Mouse (Mus musculus) kidney, embryonic 14.5 days (tissue): ENCODE data around the gene Cntn2. TPM values are rescaled to one million over a fixed set of nuclear protein-coding genes. Genes with fewer than 3 reads are reported as not detected.

ENCODE experiments used
- ATAC-seq: fragments of 200-750 bp; cut with Nextera tagmentation; 2 replicates; pipeline ENCODE4 v1.8.0; 2017; ENCODE audit warnings: moderate number of reproducible peaks, mild to moderate bottlenecking, moderate TSS enrichment, moderate library complexity; ENCODE audit not compliant: low FRiP score, low TSS enrichment
- H3K27ac ChIP-seq: fragments of 300-500 bp; sonication (generic); 2 replicates; pipeline ENCODE4 v1.5.1; 2014; ENCODE audit warnings: low read depth, mild to moderate bottlenecking, low read length, moderate library complexity, mixed read lengths
- H3K27me3 ChIP-seq: fragments of 300-500 bp; sonication (generic); 2 replicates; pipeline ENCODE4 v1.6.1; 2014; ENCODE audit warnings: mild to moderate bottlenecking, low read length; ENCODE audit not compliant: control insufficient read depth, insufficient read depth
- H3K36me3 ChIP-seq: fragments of 300-500 bp; sonication (generic); 2 replicates; pipeline ENCODE4 v1.6.1; 2014; ENCODE audit warnings: low read length, mixed read lengths; ENCODE audit not compliant: control insufficient read depth, insufficient read depth
- H3K4me1 ChIP-seq: fragments of 300-500 bp; sonication (generic); 2 replicates; pipeline ENCODE4 v1.6.1; 2014; ENCODE audit warnings: low read length, mixed read lengths; ENCODE audit not compliant: control insufficient read depth, insufficient read depth
- H3K4me2 ChIP-seq: fragments of 300-500 bp; sonication (generic); replicated peaks from 2 replicates; pipeline ENCODE4 v1.6.1; 2014; ENCODE audit warnings: low read depth, mild to moderate bottlenecking, low read length
- H3K4me3 ChIP-seq: fragments of 300-500 bp; sonication (generic); 2 replicates; pipeline ENCODE4 v1.5.1; 2014; ENCODE audit warnings: mild to moderate bottlenecking, low read length
- H3K9ac ChIP-seq: fragments of 300-500 bp; sonication (generic); 2 replicates; pipeline ENCODE4 v1.6.1; 2014; ENCODE audit warnings: low read depth, mild to moderate bottlenecking, low read length, moderate library complexity
- H3K9me3 ChIP-seq: fragments of 300-500 bp; sonication (generic); 2 replicates; pipeline ENCODE4 v1.6.1; 2016; ENCODE audit warnings: low read length; ENCODE audit not compliant: control insufficient read depth
- WGBS: fragments of 180-500 bp; shearing (Covaris S2); extraction: QIAGEN DNeasy Blood & Tissue Kit; methylation state at CpG from one replicate; pipeline ENCODE4 v1.1.7; 2014; 5-methylcytosine and 5-hydroxymethylcytosine counted together
- polyA plus RNA-seq: library from polyadenylated mRNA; unstranded; fragments of >200 nt; fragmentation: Nextera tagmentation; extraction: Ambion mirVana; gene quantifications from 2 replicates; pipeline ENCODE4 v1.2.1, GENCODE M21; 2014

Cntn2 gene
- polyA plus RNA-seq, 1 experiment from 2014 or later = 0.32 TPM

- Histone ChIP-seq H3K4me3 (no peak overlapping the region), H3K27ac (no peak overlapping the region), H3K36me3 (no peaks in the 10 kb centered on the region), H3K9ac (no peak overlapping the region), H3K4me2 (no peak overlapping the region), H3K27me3 (no peaks in the 10 kb centered on the region), H3K4me1 (no peaks in the 10 kb centered on the region), H3K9me3 (no peaks in the 10 kb centered on the region)
- WGBS = 33% methylated on average over 4 of the region's 4 CpGs
- ATAC-seq = no peak
Measured at GRCm38 (mm10) chr1:132523920-132524319, 19.1 kb downstream of the Cntn2 start.

GRCm38 (mm10) chr1:132523048-132523447 lies 20.0 kb downstream of the Cntn2 start:
- WGBS = 82% methylated on average over 8 of the region's 8 CpGs

DNA sequence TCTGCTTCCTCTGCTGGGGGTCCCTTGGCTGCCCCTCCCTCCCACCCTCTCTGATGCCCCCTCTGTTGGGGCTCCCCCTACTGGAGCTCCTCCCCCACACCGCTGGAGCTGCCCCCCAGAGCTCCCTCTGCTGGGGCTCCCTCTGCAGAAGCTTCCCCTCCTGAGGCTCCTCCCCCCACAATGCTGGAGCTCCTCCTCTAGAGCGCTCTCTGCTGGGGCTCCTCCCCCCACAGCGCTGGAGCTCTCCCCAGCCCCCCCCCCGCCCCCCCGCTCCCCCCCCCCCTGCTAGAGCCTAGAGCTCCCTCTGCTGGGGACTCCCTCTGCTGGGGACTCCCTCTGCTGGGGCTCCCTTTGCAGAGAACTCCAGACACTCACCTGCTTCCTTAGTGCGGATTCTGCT lies 22.3 kb downstream of the Cntn2 start:
- H3K36me3 ChIP-seq = no peaks in the 10 kb centered on the region
- no peaks in the 10 kb centered on the region for H3K4me1 ChIP-seq
- H3K4me3 ChIP-seq = no peak overlapping the region
- H3K4me2 ChIP-seq = no peak overlapping the region
- H3K9ac ChIP-seq = no peak overlapping the region
- no peak overlapping the region for H3K27ac ChIP-seq
- no peaks in the 10 kb centered on the region for H3K27me3 ChIP-seq
- H3K9me3 ChIP-seq = no peaks in the 10 kb centered on the region
- ATAC-seq = peak; percentile 73
- 18% methylated on average over 3 of the region's 6 CpGs for WGBS

More at GRCm38 (mm10) chr1:132523048-132523447, 20.0 kb downstream of the Cntn2 start:
- no peak overlapping the region for H3K4me2 ChIP-seq
- no peaks in the 10 kb centered on the region for H3K9me3 ChIP-seq
- no peak overlapping the region for H3K27ac ChIP-seq
- H3K4me1 ChIP-seq = no peaks in the 10 kb centered on the region
- no peak for ATAC-seq
- H3K4me3 ChIP-seq = no peak overlapping the region
- H3K27me3 ChIP-seq = no peaks in the 10 kb centered on the region
- H3K36me3 ChIP-seq = no peaks in the 10 kb centered on the region
- no peak overlapping the region for H3K9ac ChIP-seq

GRCm38 (mm10) chr1:132519734-132520133 lies 23.3 kb downstream of the Cntn2 start:
- Histone ChIP-seq H3K4me1 (no peaks in the 10 kb centered on the region), H3K4me2 (no peak overlapping the region), H3K4me3 (no peak overlapping the region), H3K9me3 (no peaks in the 10 kb centered on the region), H3K27ac (no peak overlapping the region), H3K36me3 (no peaks in the 10 kb centered on the region), H3K27me3 (no peaks in the 10 kb centered on the region), H3K9ac (no peak overlapping the region)
- ATAC-seq = no peak
- 93% methylated on average over 11 of the region's 11 CpGs for WGBS

DNA sequence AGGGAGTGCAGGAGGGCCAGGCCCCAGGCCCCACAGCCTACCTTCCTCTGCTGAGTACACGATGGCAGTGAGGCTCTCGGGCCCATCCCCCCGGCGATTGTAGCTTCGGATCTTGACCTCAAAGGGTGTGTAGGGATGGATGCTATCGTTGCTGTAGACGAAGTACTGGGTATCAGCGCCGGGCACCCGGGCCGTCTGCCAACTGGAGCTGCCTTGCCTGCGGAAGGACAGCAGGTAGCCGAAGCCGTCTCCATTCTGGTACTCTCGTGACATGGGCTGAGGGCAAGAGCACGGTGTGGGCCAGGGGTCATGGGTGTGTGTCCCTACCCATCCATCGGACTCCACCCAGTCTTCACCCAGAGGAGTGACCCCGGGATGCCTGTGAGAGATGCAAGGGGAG lies 24.4 kb downstream of the Cntn2 start:
- WGBS = 85% methylated on average over 18 of the region's 18 CpGs
- Histone ChIP-seq H3K36me3 (no peaks in the 10 kb centered on the region), H3K9ac (no peak overlapping the region), H3K9me3 (no peaks in the 10 kb centered on the region), H3K4me3 (no peak overlapping the region), H3K27ac (no peak overlapping the region), H3K27me3 (no peaks in the 10 kb centered on the region), H3K4me2 (no peak overlapping the region), H3K4me1 (no peaks in the 10 kb centered on the region)
- ATAC-seq = no peak

GRCm38 (mm10) chr1:132516776-132517175 lies 26.3 kb downstream of the Cntn2 start:
- ATAC-seq = no peak
- H3K4me2 ChIP-seq = no peak overlapping the region
- no peak overlapping the region for H3K27ac ChIP-seq
- no peaks in the 10 kb centered on the region for H3K9me3 ChIP-seq
- 92% methylated on average over 11 of the region's 11 CpGs for WGBS
- no peak overlapping the region for H3K4me3 ChIP-seq
- no peaks in the 10 kb centered on the region for H3K36me3 ChIP-seq
- no peak overlapping the region for H3K9ac ChIP-seq
- H3K27me3 ChIP-seq = no peaks in the 10 kb centered on the region
- H3K4me1 ChIP-seq = no peaks in the 10 kb centered on the region

GRCm38 (mm10) chr1:132515339-132515738 lies 27.7 kb downstream of the Cntn2 start:
- Histone ChIP-seq H3K27me3 (no peaks in the 10 kb centered on the region), H3K27ac (no peak overlapping the region), H3K4me1 (no peaks in the 10 kb centered on the region), H3K4me3 (no peak overlapping the region), H3K36me3 (no peaks in the 10 kb centered on the region), H3K4me2 (no peak overlapping the region), H3K9me3 (no peaks in the 10 kb centered on the region), H3K9ac (no peak overlapping the region)
- no peak for ATAC-seq
- WGBS = 92% methylated on average over 12 of the region's 12 CpGs

- H3K27ac ChIP-seq = no peak overlapping the region
- H3K4me1 ChIP-seq = no peaks in the 10 kb centered on the region
- H3K9ac ChIP-seq = no peak overlapping the region
- no peak overlapping the region for H3K4me3 ChIP-seq
- H3K27me3 ChIP-seq = no peaks in the 10 kb centered on the region
- WGBS = 74% methylated on average over 8 of the region's 8 CpGs
- ATAC-seq = peak; percentile 13; the same call in 1 of the 2 replicates
- H3K4me2 ChIP-seq = no peak overlapping the region
- no peaks in the 10 kb centered on the region for H3K9me3 ChIP-seq
- peaks cover 6% of the 10 kb centered on the region for H3K36me3 ChIP-seq
Measured at GRCm38 (mm10) chr1:132512106-132512505, 30.9 kb downstream of the Cntn2 start.

GRCm38 (mm10) chr1:132511521-132511920 lies 31.5 kb downstream of the Cntn2 start:
- no peak overlapping the region for H3K4me3 ChIP-seq
- no peaks in the 10 kb centered on the region for H3K27me3 ChIP-seq
- H3K9me3 ChIP-seq = no peaks in the 10 kb centered on the region
- H3K4me2 ChIP-seq = no peak overlapping the region
- H3K9ac ChIP-seq = no peak overlapping the region
- peaks cover 12% of the 10 kb centered on the region for H3K36me3 ChIP-seq
- no peaks in the 10 kb centered on the region for H3K4me1 ChIP-seq
- ATAC-seq = peak; percentile 78
- H3K27ac ChIP-seq = no peak overlapping the region
- 20% methylated on average over 8 of the region's 8 CpGs for WGBS
